Mouse (Mus musculus) left cerebral cortex, adult 2 months (tissue): ENCODE data around the gene Ano10. TPM values are rescaled to one million over a fixed set of nuclear protein-coding genes. Genes with fewer than 3 reads are reported as not detected.

Experiments used
- DNase-seq, 2 experiments: peaks; one replicate each; pipeline ENCODE4 v3.0.0; 2021 to 2022; ENCODE audit warnings: low spot score in 2 of 2, mixed read lengths in 1 of 2; ENCODE audit errors: extremely low spot score in 1 of 2
- H3K27ac ChIP-seq: fragments of 200-600 bp; 2 replicates; pipeline ENCODE4 v1.8.1; 2022
- H3K4me3 ChIP-seq: fragments of 200-600 bp; 2 replicates; pipeline ENCODE4 v1.8.1; 2022
- CTCF ChIP-seq: fragments of 200-600 bp; IDR thresholded peaks from 2 replicates; pipeline ENCODE4 v1.8.1; 2022; ENCODE audit warnings: antibody characterized with exemption, mild to moderate bottlenecking, moderate library complexity
- intact Hi-C: fragments of 180-260 bp; cut with DNase I; formaldehyde crosslinking; loops from one replicate; pipeline ENCODE4 v1.15.1; 2025
- total RNA-seq, 2 experiments: library from RNA; stranded (reverse); gene quantifications; 2 replicates each; pipeline ENCODE4 v1.2.3; 2021

Gene Ano10
- total RNA-seq, 2 experiments from 2014 or later = 25.8 to 27.4 TPM

GRCm38 (mm10) chr9:122187451-122187921 is 106.7 kb downstream of the Ano10 start:
- no peak for TF ChIP-seq CTCF
- DNase-seq = no peak
- intact Hi-C loops = loop anchor here (5.0 kb wide), 1 partner anchor 65 kb away; no protein-coding TSS in a partner anchor
- H3K27ac ChIP-seq = peak overlapping the region; percentile 63
- no peak overlapping the region for H3K4me3 ChIP-seq

- Histone ChIP-seq H3K4me3 (no peak overlapping the region), H3K27ac (peak overlapping the region; percentile 63)
- TF ChIP-seq CTCF = no peak
- DNase-seq = no peak
- intact Hi-C loops = loop anchor here (5.0 kb wide), 1 partner anchor 64 kb away; no protein-coding TSS in a partner anchor
These were observed 107.5 kb downstream of the Ano10 start for GRCm38 (mm10) chr9:122186643-122187226.

GRCm38 (mm10) chr9:122185953-122186352 is 108.3 kb downstream of the Ano10 start:
- no peak for DNase-seq
- intact Hi-C loops = loop anchor here (2.0 to 5.0 kb wide), 2 partner anchors 64 to 167 kb away; no protein-coding TSS in a partner anchor
- no peak for TF ChIP-seq CTCF
- H3K4me3 ChIP-seq = no peak overlapping the region
- H3K27ac ChIP-seq = peak overlapping the region; percentile 68

GRCm38 (mm10) chr9:122185061-122185460 is 109.2 kb downstream of the Ano10 start:
- TF ChIP-seq CTCF = peak; percentile 80
- Histone ChIP-seq H3K4me3 (no peak overlapping the region), H3K27ac (no peak overlapping the region; the same call in 1 of the 2 replicates)
- peak; percentile 67 for DNase-seq
- intact Hi-C loops = loop anchor here (2.0 to 5.0 kb wide), 2 partner anchors 63 to 166 kb away; no protein-coding TSS in a partner anchor

- intact Hi-C loops = loop anchor here (2.0 kb wide), 1 partner anchor 166 kb away; no protein-coding TSS in a partner anchor
- no peak for TF ChIP-seq CTCF
- Histone ChIP-seq H3K4me3 (no peak overlapping the region), H3K27ac (no peak overlapping the region)
- no peak for DNase-seq
These were observed 109.9 kb downstream of the Ano10 start for GRCm38 (mm10) chr9:122184329-122184728.

GRCm38 (mm10) chr9:122183074-122183473 is 111.1 kb downstream of the Ano10 start:
- DNase-seq = no peak
- intact Hi-C loops = no loop called here
- no peak for TF ChIP-seq CTCF
- Histone ChIP-seq H3K4me3 (no peak overlapping the region), H3K27ac (no peak overlapping the region)

GRCm38 (mm10) chr9:122180105-122180504 is 114.1 kb downstream of the Ano10 start:
- TF ChIP-seq CTCF = no peak
- intact Hi-C loops = no loop called here
- Histone ChIP-seq H3K27ac (no peak overlapping the region), H3K4me3 (no peak overlapping the region)
- DNase-seq = no peak

GRCm38 (mm10) chr9:122178427-122178826 is 115.8 kb downstream of the Ano10 start:
- DNase-seq = no peak
- Histone ChIP-seq H3K27ac (peak overlapping the region; percentile 28; the same call in 1 of the 2 replicates), H3K4me3 (no peak overlapping the region)
- intact Hi-C loops = no loop called here
- no peak for TF ChIP-seq CTCF

- H3K4me3 ChIP-seq = no peak overlapping the region
- no peak for TF ChIP-seq CTCF
- DNase-seq = no peak
- H3K27ac ChIP-seq = no peak overlapping the region
- intact Hi-C loops = no loop called here
These were observed 116.7 kb downstream of the Ano10 start for GRCm38 (mm10) chr9:122177256-122178220.

- Histone ChIP-seq H3K27ac (no peak overlapping the region), H3K4me3 (no peak overlapping the region)
- intact Hi-C loops = no loop called here
- no peak for TF ChIP-seq CTCF
- DNase-seq = no peak
These were observed 119.5 kb downstream of the Ano10 start for GRCm38 (mm10) chr9:122174723-122175122.

- TF ChIP-seq CTCF = no peak
- intact Hi-C loops = no loop called here
- DNase-seq = no peak
- no peak overlapping the region for H3K4me3 ChIP-seq
- no peak overlapping the region for H3K27ac ChIP-seq
These were observed 120.6 kb downstream of the Ano10 start for GRCm38 (mm10) chr9:122173405-122174233.
